8 mouse cellular contexts compared by ENCODE assay signal in the genomic region with DNA sequence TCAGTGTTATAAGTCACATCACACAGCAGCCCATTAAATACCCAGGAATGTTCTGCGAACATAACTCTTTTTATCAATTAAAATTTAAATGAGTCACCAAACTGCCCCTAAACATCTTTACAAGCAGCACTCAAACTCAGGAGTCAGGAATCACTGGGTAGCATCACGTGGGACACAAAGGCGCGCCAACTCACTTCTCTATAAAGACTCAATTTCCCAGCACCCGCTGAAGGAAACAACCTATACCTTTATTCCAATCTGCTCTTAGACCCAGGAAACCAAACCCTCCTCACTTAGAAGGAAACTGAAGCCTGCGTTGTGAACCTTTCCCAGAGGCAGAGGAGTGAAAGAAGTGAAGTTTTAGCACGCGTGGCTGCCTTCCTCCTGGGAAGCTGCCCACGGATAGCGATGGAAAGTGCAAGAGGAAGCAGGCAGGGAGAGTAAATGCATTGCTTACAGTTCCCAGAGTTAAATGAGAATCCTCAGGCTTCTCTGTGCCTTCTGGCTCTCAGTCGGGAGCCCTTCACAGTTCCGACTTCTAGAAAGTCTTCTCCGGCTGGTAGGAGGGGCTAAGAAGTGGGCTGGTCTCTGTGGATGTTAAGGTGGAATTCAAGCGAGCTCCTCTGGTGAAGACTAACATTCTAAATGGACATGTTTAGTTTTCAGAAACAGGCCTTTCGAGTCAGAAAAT. TPM values are rescaled to one million over a fixed set of nuclear protein-coding genes. Genes with fewer than 3 reads are reported as not detected.
DNase-seq lines count a peak whose midpoint lies in the region; ATAC-seq lines count a peak whose summit lies in the region.

Gene Pla2g4a (minus strand): TSS at position 557 of the 691 bp plus-strand sequence.

- no peak within 1 kb of the TSS for H3K9ac ChIP-seq in forebrain, embryonic 14.5 days (ENCODE audit: low read length)

- ATAC-seq in forebrain, embryonic 14.5 days: no peak; the same call in 1 of the 2 replicates

- peak within 1 kb of the TSS; percentile 40 for H3K4me2 ChIP-seq in forebrain, embryonic 14.5 days (ENCODE audit: low read length)

- WGBS in forebrain, embryonic 14.5 days: 25% methylated on average over 15 of the region's 15 CpGs

- no peak within 1 kb of the TSS for H3K27ac ChIP-seq in forebrain, embryonic 14.5 days (ENCODE audit: low read depth, low read length)

- peak within 1 kb of the TSS; percentile 13; the same call in 1 of the 2 replicates for H3K4me3 ChIP-seq in forebrain, embryonic 14.5 days (ENCODE audit: low read depth, low read length)

- no peaks in the 10 kb centered on the region for H3K9me3 ChIP-seq in forebrain, embryonic 14.5 days (replicated peaks; ENCODE audit: control insufficient read depth, low read length)

- DNase-seq in 3T3-L1 (ENCODE audit: low read depth, low spot score): peak; percentile 87
- DNase-seq in adrenal gland, postnatal 25 days: peak; percentile 10
- DNase-seq in forebrain, embryonic 14.5 days (ENCODE audit: low spot score): peak; percentile 12
- DNase-seq in heart, postnatal 25 days (ENCODE audit: low spot score): peak; percentile 17
- DNase-seq in layer of hippocampus, adult 9-11 months: peak; percentile 22
- peak; percentile 31 to 55 for DNase-seq in lung, postnatal 4 days
- DNase-seq in retina, postnatal 1 day: peak; percentile 23
- peak; percentile 41 to 64 for DNase-seq in urinary bladder, postnatal 4 days (ENCODE audit: low spot score in 2 of 2)

- H3K4me1 ChIP-seq in forebrain, embryonic 14.5 days (ENCODE audit: control insufficient read depth, insufficient read depth, low read length): no peaks in the 10 kb centered on the region

- no peaks in the 10 kb centered on the region for H3K36me3 ChIP-seq in forebrain, embryonic 14.5 days (ENCODE audit: control insufficient read depth, insufficient read depth, low read length)

- no peaks in the 10 kb centered on the region for H3K27me3 ChIP-seq in forebrain, embryonic 14.5 days (replicated peaks; ENCODE audit: control insufficient read depth, insufficient read depth, low read length)

- intact Hi-C loops in heart, postnatal 25 days (cut with DNase I): no loop called here

RNA-seq across cellular contexts. Expression of gene Pla2g4a, which starts in this region (rescaled TPM):
- 2.8 and 2.9 TPM in 2 replicates for total RNA-seq in adrenal gland, postnatal 25 days (2021)
- polyA plus RNA-seq in forebrain, embryonic 14.5 days (2014; fragmentation: Nextera tagmentation; extraction: Ambion mirVana): 1.2 and 1.6 TPM in 2 replicates
- 1 to 10 TPM; 3.9 to 4.0 TPM for total RNA-seq in heart, postnatal 25 days (2021)

Comparison
In these comparisons a context has a peak if more than half of its experiments do, and no peak if none do; other contexts are left out.
1. DNase-seq: peak in every context shown above with its lines; median percentile 87 in 3T3-L1; 52 in urinary bladder, postnatal 4 days; 43 in lung, postnatal 4 days; 23 in retina, postnatal 1 day; 22 in layer of hippocampus, adult 9-11 months; 17 in heart, postnatal 25 days; 12 in forebrain, embryonic 14.5 days; 10 in adrenal gland, postnatal 25 days.